Mouse (Mus musculus) heart, adult 2 months (tissue): ENCODE data around the gene Olfr215. TPM values are rescaled to one million over a fixed set of nuclear protein-coding genes. Genes with fewer than 3 reads are reported as not detected.
"Not testable (repeated sequence)": the region's sequence is repeated elsewhere in the genome, so short reads cannot be mapped to it uniquely, and the experiment has no call there.

Experiments
- DNase-seq, 2 experiments: peaks; one replicate each; pipeline ENCODE4 v3.0.0; 2021
- H3K27ac ChIP-seq: fragments of 200-600 bp; 2 replicates; pipeline ENCODE4 v1.8.1; 2022
- H3K27me3 ChIP-seq: fragments of 200-500 bp; 2 replicates; pipeline ENCODE4 v1.6.1; 2012; ENCODE audit warnings: mild to moderate bottlenecking, low read length, inconsistent platforms, mixed read lengths; ENCODE audit not compliant: control insufficient read depth, insufficient read depth
- H3K36me3 ChIP-seq: fragments of 200-500 bp; 2 replicates; pipeline ENCODE4 v1.6.1; 2012; ENCODE audit warnings: low read length, inconsistent platforms; ENCODE audit not compliant: control insufficient read depth, insufficient read depth
- H3K4me1 ChIP-seq: fragments of 200-500 bp; 2 replicates; pipeline ENCODE4 v1.6.1; 2011; ENCODE audit warnings: low read length; ENCODE audit not compliant: control insufficient read depth, insufficient read depth
- H3K4me3 ChIP-seq: fragments of 200-600 bp; 2 replicates; pipeline ENCODE4 v1.8.1; 2022
- H3K79me2 ChIP-seq: fragments of 200-500 bp; replicated peaks from 2 replicates; pipeline ENCODE4 v1.6.1; 2012; ENCODE audit warnings: mild to moderate bottlenecking, inconsistent platforms, low read length, moderate library complexity, mixed read lengths; ENCODE audit not compliant: control insufficient read depth, insufficient read depth
- H3K9ac ChIP-seq: fragments of 200-500 bp; 2 replicates; pipeline ENCODE4 v1.6.1; 2012; ENCODE audit warnings: low read depth, mild to moderate bottlenecking, control low read depth, inconsistent platforms, low read length, mixed read lengths
- CTCF ChIP-seq: fragments of 200-600 bp; IDR thresholded peaks from 2 replicates; pipeline ENCODE4 v1.8.1; 2022; ENCODE audit warnings: antibody characterized with exemption, mild to moderate bottlenecking, moderate library complexity
- EP300 ChIP-seq: fragments of 200-500 bp; IDR thresholded peaks from 2 replicates; pipeline ENCODE4 v1.6.1; 2011; ENCODE audit warnings: low read depth, low read length, control low read depth; ENCODE audit not compliant: insufficient read depth
- POLR2A ChIP-seq: fragments of 200-500 bp; IDR thresholded peaks from 2 replicates; pipeline ENCODE4 v1.6.1; 2011; ENCODE audit warnings: mild to moderate bottlenecking, low read depth, low read length, control low read depth; ENCODE audit not compliant: insufficient read depth
- WGBS: fragments of 180-500 bp; shearing (Covaris S2); methylation state at CpG from one replicate; pipeline ENCODE4 v1.1.7; 2018; 5-methylcytosine and 5-hydroxymethylcytosine counted together
- intact Hi-C: fragments of 180-260 bp; cut with DNase I; formaldehyde crosslinking; loops from one replicate; pipeline ENCODE4 v1.15.1; 2025
- polyA plus RNA-seq: library from polyadenylated mRNA; depleted of rRNA; stranded (reverse); fragments of >200 nt; gene quantifications from 2 replicates; pipeline ENCODE4 v1.2.3, GENCODE M21; 2012; rRNA removed
- total RNA-seq, 2 experiments: library from RNA; stranded (reverse); gene quantifications; 2 replicates each; pipeline ENCODE4 v1.2.3; 2021

The Olfr215 gene
- total and polyA plus RNA-seq, 3 experiments, result not detected

DNA sequence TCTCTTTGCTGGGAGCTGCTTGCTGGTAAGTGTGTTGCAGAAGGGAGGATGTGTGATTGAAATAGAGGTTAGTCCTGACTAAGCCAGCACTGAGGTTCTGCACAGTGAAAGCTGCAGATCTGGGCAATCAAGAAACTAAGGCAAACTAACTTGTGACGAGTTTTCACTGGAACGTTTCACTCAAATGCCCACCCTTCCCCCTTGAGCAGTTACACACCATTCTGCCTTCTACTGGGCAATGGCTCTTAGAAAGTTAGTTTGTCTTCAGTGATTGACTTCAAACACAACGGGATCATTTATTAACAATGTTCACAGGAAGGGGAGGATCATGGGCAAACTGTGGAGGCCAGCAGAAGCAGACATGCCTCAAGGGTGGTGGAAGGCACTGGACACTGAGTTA, 29.0 kb downstream of the Olfr215 start:
- Histone ChIP-seq H3K27me3 (no peaks in the 10 kb centered on the region), H3K4me1 (no peaks in the 10 kb centered on the region), H3K36me3 (no peaks in the 10 kb centered on the region), H3K9ac (no peak overlapping the region), H3K79me2 (no peaks in the 10 kb centered on the region), H3K4me3 (no peak overlapping the region), H3K27ac (no peak overlapping the region)
- intact Hi-C loops, result no loop called here
- WGBS, result 59% methylated on average over 3 of the region's 3 CpGs
- no peak for DNase-seq
- TF ChIP-seq CTCF (no peak), EP300 (no peak), POLR2A (no peak)

- no peaks in the 10 kb centered on the region for H3K79me2 ChIP-seq
- 56% methylated on average over 1 of the region's 1 CpGs for WGBS
- TF ChIP-seq POLR2A (no peak), EP300 (no peak), CTCF (no peak)
Observed at GRCm38 (mm10) chr6:116553935-116554334, 30.1 kb downstream of the Olfr215 start, which contains the start of gene Olfr214. TSS of gene Olfr214 (plus strand) at chr6:116554235.

GRCm38 (mm10) chr6:116550841-116551240, 33.2 kb downstream of the Olfr215 start, which contains the start of gene Gm5580:
TSS of gene Gm5580 (plus strand) at chr6:116551141.
- H3K27ac ChIP-seq, H3K4me3 ChIP-seq, H3K79me2 ChIP-seq, H3K4me1 ChIP-seq, H3K9ac ChIP-seq, intact Hi-C loops, H3K27me3 ChIP-seq, DNase-seq, H3K36me3 ChIP-seq: not testable (repeated sequence)
- 91% methylated on average over 11 of the region's 11 CpGs for WGBS

More at GRCm38 (mm10) chr6:116553935-116554334, 30.1 kb downstream of the Olfr215 start, which contains the start of gene Olfr214:
- H3K4me1 ChIP-seq, result no peaks in the 10 kb centered on the region
- no peaks in the 10 kb centered on the region for H3K27me3 ChIP-seq
- no peaks in the 10 kb centered on the region for H3K36me3 ChIP-seq
- H3K27ac ChIP-seq, result no peak within 1 kb of the TSS
- H3K4me3 ChIP-seq, result no peak within 1 kb of the TSS
- H3K9ac ChIP-seq, result no peak within 1 kb of the TSS
- no peak for DNase-seq
- intact Hi-C loops, result no loop called here

DNA sequence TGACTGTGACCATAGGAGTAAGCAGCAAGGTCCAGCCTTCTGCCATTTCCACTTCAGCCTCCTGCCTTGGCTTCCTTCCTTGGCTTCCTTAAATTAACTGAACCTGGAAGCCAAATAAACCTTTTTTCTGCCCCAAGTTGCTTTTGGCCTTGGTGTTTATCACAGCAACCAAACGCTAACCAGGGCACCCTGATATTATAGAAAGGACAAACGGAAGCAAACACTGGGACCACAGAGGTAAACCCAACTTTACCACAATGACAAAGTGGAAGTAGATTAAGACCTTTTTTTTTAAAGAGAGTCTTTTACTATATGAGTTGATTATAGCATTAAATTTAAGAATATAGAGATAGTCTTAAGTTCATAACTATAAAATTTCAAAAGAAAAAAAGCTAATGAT, 41.5 kb downstream of the Olfr215 start:
- DNase-seq, result no peak
- intact Hi-C loops, result no loop called here
- Histone ChIP-seq H3K27ac (no peak overlapping the region), H3K4me3 (no peak overlapping the region), H3K27me3 (no peaks in the 10 kb centered on the region), H3K79me2 (no peaks in the 10 kb centered on the region), H3K4me1 (no peaks in the 10 kb centered on the region), H3K36me3 (no peaks in the 10 kb centered on the region), H3K9ac (no peak overlapping the region)
- TF ChIP-seq POLR2A (no peak), EP300 (no peak), CTCF (no peak)
- WGBS, result 78% methylated on average over 2 of the region's 2 CpGs

- intact Hi-C loops, result no loop called here
- WGBS, result 68% methylated on average over 1 of the region's 1 CpGs
- Histone ChIP-seq H3K9ac (no peak within 1 kb of the TSS), H3K36me3 (no peaks in the 10 kb centered on the region), H3K79me2 (no peaks in the 10 kb centered on the region), H3K4me3 (no peak within 1 kb of the TSS), H3K27ac (no peak within 1 kb of the TSS), H3K4me1 (no peaks in the 10 kb centered on the region), H3K27me3 (no peaks in the 10 kb centered on the region)
- TF ChIP-seq EP300 (no peak), CTCF (no peak), POLR2A (no peak)
- DNase-seq, result no peak
Observed at GRCm38 (mm10) chr6:116538156-116538555, 45.8 kb downstream of the Olfr215 start, which contains the start of gene Olfr213. TSS of gene Olfr213 (plus strand) at chr6:116538456.

Other genes starting within 250 kb of the Olfr215 start
- 10 to 100 TPM; 38.4 to 43.9 TPM for gene March8, start 246.2 kb downstream of the Olfr215 start, total RNA-seq
- gene March8, start 246.2 kb downstream of the Olfr215 start, polyA plus RNA-seq, result 27.8 and 46.2 TPM in 2 replicates
- 10 to 100 TPM; 14.3 to 16.4 TPM for gene Alox5, start 123.0 kb downstream of the Olfr215 start, total RNA-seq
- gene Alox5, start 123.0 kb downstream of the Olfr215 start, polyA plus RNA-seq, result 6.6 and 12.2 TPM in 2 replicates
- gene Olfr211, start 95.1 kb downstream of the Olfr215 start, total RNA-seq, result not detected
- not detected in 2 replicates for gene Olfr211, start 95.1 kb downstream of the Olfr215 start, polyA plus RNA-seq
- not detected for gene Olfr212, start 77.7 kb downstream of the Olfr215 start, total RNA-seq
- not detected in 2 replicates for gene Olfr212, start 77.7 kb downstream of the Olfr215 start, polyA plus RNA-seq
- not detected for gene Olfr213, start 45.7 kb downstream of the Olfr215 start, total RNA-seq
- not detected in 2 replicates for gene Olfr213, start 45.7 kb downstream of the Olfr215 start, polyA plus RNA-seq
- 1 to 10 TPM; 1.3 to 2.3 TPM for gene Gm5580, start 33.1 kb downstream of the Olfr215 start, total RNA-seq
- 0.12 TPM in 1 of 2 replicates, not detected in the other for gene Gm5580, start 33.1 kb downstream of the Olfr215 start, polyA plus RNA-seq
- gene Olfr214, start 30.0 kb downstream of the Olfr215 start, total RNA-seq, result not detected
- not detected in 2 replicates for gene Olfr214, start 30.0 kb downstream of the Olfr215 start, polyA plus RNA-seq
- 10 to 100 TPM; 14.8 to 19.2 TPM for gene Zfp422, start 44.8 kb upstream of the Olfr215 start, total RNA-seq
- 13.1 and 27.8 TPM in 2 replicates for gene Zfp422, start 44.8 kb upstream of the Olfr215 start, polyA plus RNA-seq
- 10 to 100 TPM; 53.5 to 86.1 TPM for gene Depp1, start 66.4 kb upstream of the Olfr215 start, total RNA-seq
- gene Depp1, start 66.4 kb upstream of the Olfr215 start, polyA plus RNA-seq, result 32.7 and 53.0 TPM in 2 replicates
- gene Rassf4, start 89.8 kb upstream of the Olfr215 start, total RNA-seq, result 1 to 10 TPM; 5.8 TPM
- gene Rassf4, start 89.8 kb upstream of the Olfr215 start, polyA plus RNA-seq, result 6.4 and 8.9 TPM in 2 replicates
- under 1 TPM; 0.03 to 0.05 TPM for gene Tmem72, start 132.7 kb upstream of the Olfr215 start, total RNA-seq
- gene Tmem72, start 132.7 kb upstream of the Olfr215 start, polyA plus RNA-seq, result under 0.01 TPM in 2 replicates